Mouse (Mus musculus): ENCODE measurements around the gene Tnfrsf25. TPM values are rescaled to one million over a fixed set of nuclear protein-coding genes. Genes with fewer than 3 reads are reported as not detected.

Tnfrsf25 gene
- total RNA-seq, 2 experiments from 2014 or later, result 1.4 to 1.6 TPM

GRCm38 (mm10) chr4:152092751-152093293 is 22.9 kb upstream of the Tnfrsf25 start:
- peak in 1 of 2 experiments; percentile 32 for DNase-seq

- no peak for DNase-seq
Observed at GRCm38 (mm10) chr4:152094233-152094632, 21.5 kb upstream of the Tnfrsf25 start.

- DNase-seq, result peak; percentile 87 to 91
Observed at GRCm38 (mm10) chr4:152095937-152096910, 19.5 kb upstream of the Tnfrsf25 start.

- peak; percentile 53 to 67 for DNase-seq
Observed at GRCm38 (mm10) chr4:152096927-152097326, 18.8 kb upstream of the Tnfrsf25 start.

GRCm38 (mm10) chr4:152097911-152098799 is 17.6 kb upstream of the Tnfrsf25 start:
- DNase-seq, result peak in 1 of 2 experiments; percentile 47

- DNase-seq, result no peak
Observed at GRCm38 (mm10) chr4:152100541-152100940, 15.2 kb upstream of the Tnfrsf25 start.

GRCm38 (mm10) chr4:152101081-152101653 is 14.6 kb upstream of the Tnfrsf25 start:
- DNase-seq, result peak in 1 of 2 experiments; percentile 26

- no peak for DNase-seq
Observed at GRCm38 (mm10) chr4:152101921-152102320, 13.8 kb upstream of the Tnfrsf25 start.

- peak; percentile 65 to 85 for DNase-seq
Observed at GRCm38 (mm10) chr4:152103025-152103424, 12.7 kb upstream of the Tnfrsf25 start.

GRCm38 (mm10) chr4:152106746-152107145 is 9.0 kb upstream of the Tnfrsf25 start:
- no peak for DNase-seq

- no peak for DNase-seq
Observed at GRCm38 (mm10) chr4:152107493-152107892, 8.2 kb upstream of the Tnfrsf25 start.

- DNase-seq, result no peak
Observed at GRCm38 (mm10) chr4:152107971-152108509, 7.7 kb upstream of the Tnfrsf25 start.

GRCm38 (mm10) chr4:152108673-152109072 is 7.1 kb upstream of the Tnfrsf25 start:
- no peak for DNase-seq

- no peak for DNase-seq
Observed at GRCm38 (mm10) chr4:152109509-152109908, 6.2 kb upstream of the Tnfrsf25 start.

GRCm38 (mm10) chr4:152110689-152111088 is 5.0 kb upstream of the Tnfrsf25 start:
- no peak for DNase-seq

GRCm38 (mm10) chr4:152112329-152112728 is 3.4 kb upstream of the Tnfrsf25 start:
- DNase-seq, result no peak

GRCm38 (mm10) chr4:152114080-152114479 is 1.7 kb upstream of the Tnfrsf25 start:
- no peak for DNase-seq

- no peak for DNase-seq
Observed at GRCm38 (mm10) chr4:152117538-152117937, 1.8 kb downstream of the Tnfrsf25 start.

- DNase-seq, result no peak
Observed at GRCm38 (mm10) chr4:152119396-152120292, 3.9 kb downstream of the Tnfrsf25 start.
